Mouse (Mus musculus) limb, embryonic 10.5 days (tissue): Measurements from ENCODE around the gene Vmn1r94. TPM values are rescaled to one million over a fixed set of nuclear protein-coding genes. Genes with fewer than 3 reads are reported as not detected.
"Not testable (repeated sequence)": the region's sequence is repeated elsewhere in the genome, so short reads cannot be mapped to it uniquely, and the experiment has no call there.

ENCODE experiments used
- DNase-seq: peaks from one replicate; pipeline ENCODE4 v3.0.0-alpha.2; 2017; ENCODE audit warnings: low spot score
- H3K27ac ChIP-seq: fragments of 300-500 bp; sonication (generic); 2 replicates; pipeline ENCODE4 v1.5.1; 2016; ENCODE audit warnings: mild to moderate bottlenecking
- H3K27me3 ChIP-seq: fragments of 300-500 bp; sonication (generic); 2 replicates; pipeline ENCODE4 v1.6.1; 2016; ENCODE audit warnings: low read depth, mild to moderate bottlenecking; ENCODE audit not compliant: poor library complexity, severe bottlenecking
- H3K36me3 ChIP-seq: fragments of 300-500 bp; sonication (generic); 2 replicates; pipeline ENCODE4 v1.6.1; 2016; ENCODE audit warnings: mild to moderate bottlenecking, moderate library complexity
- H3K4me1 ChIP-seq: fragments of 300-500 bp; sonication (generic); 2 replicates; pipeline ENCODE4 v1.6.1; 2016
- H3K4me3 ChIP-seq: fragments of 300-500 bp; sonication (generic); 2 replicates; pipeline ENCODE4 v1.5.1; 2016; ENCODE audit warnings: mild to moderate bottlenecking, moderate library complexity
- H3K9me3 ChIP-seq: fragments of 300-500 bp; sonication (generic); replicated peaks from 2 replicates; pipeline ENCODE4 v1.6.1; 2016; ENCODE audit warnings: mild to moderate bottlenecking
- WGBS: fragments of 180-500 bp; shearing (Covaris S2); methylation state at CpG from one replicate; pipeline ENCODE4 v1.1.7; 2016; 5-methylcytosine and 5-hydroxymethylcytosine counted together
- polyA plus RNA-seq: library from polyadenylated mRNA; unstranded; fragments of >200 nt; fragmentation: Nextera tagmentation; extraction: Ambion mirVana; gene quantifications from 2 replicates; pipeline ENCODE4 v1.2.1, GENCODE M21; 2016

Gene Vmn1r94
- polyA plus RNA-seq: not detected in 2 replicates

GRCm38 (mm10) chr7:20168277-20168676, at the start of gene Vmn1r94:
TSS of gene Vmn1r94 (minus strand) at chr7:20168377.
- not testable (repeated sequence) for H3K27me3 ChIP-seq, H3K9me3 ChIP-seq, H3K4me1 ChIP-seq, DNase-seq, H3K36me3 ChIP-seq, H3K4me3 ChIP-seq, H3K27ac ChIP-seq
- no CpG with 5 or more reads among the region's 3 CpGs for WGBS

GRCm38 (mm10) chr7:20205507-20205906, 37.3 kb upstream of the Vmn1r94 start, which contains the start of gene Gm6164:
TSS of gene Gm6164 (minus strand) at chr7:20205607.
- not testable (repeated sequence) for H3K4me1 ChIP-seq
- WGBS: no CpG with 5 or more reads among the region's 2 CpGs

GRCm38 (mm10) chr7:20193410-20193809, 25.2 kb upstream of the Vmn1r94 start, which contains the start of gene Vmn1r95:
TSS of gene Vmn1r95 (plus strand) at chr7:20193710.
- H3K27me3 ChIP-seq, H3K4me1 ChIP-seq, DNase-seq, H3K36me3 ChIP-seq, H3K27ac ChIP-seq, H3K9me3 ChIP-seq, H3K4me3 ChIP-seq: not testable (repeated sequence)
- WGBS: no CpG with 5 or more reads among the region's 3 CpGs

More at GRCm38 (mm10) chr7:20205507-20205906, 37.3 kb upstream of the Vmn1r94 start, which contains the start of gene Gm6164:
- not testable (repeated sequence) for H3K27ac ChIP-seq, H3K27me3 ChIP-seq, H3K4me3 ChIP-seq, H3K36me3 ChIP-seq, H3K9me3 ChIP-seq, DNase-seq

- H3K36me3 ChIP-seq, H3K4me1 ChIP-seq, H3K4me3 ChIP-seq, DNase-seq, H3K27me3 ChIP-seq, H3K27ac ChIP-seq, H3K9me3 ChIP-seq: not testable (repeated sequence)
- no CpG with 5 or more reads among the region's 5 CpGs for WGBS
Measured at GRCm38 (mm10) chr7:20138988-20139387, 29.2 kb downstream of the Vmn1r94 start, which contains the start of gene Vmn1r93. TSS of gene Vmn1r93 (minus strand) at chr7:20139088.

- H3K4me3 ChIP-seq, H3K27me3 ChIP-seq, H3K4me1 ChIP-seq, H3K27ac ChIP-seq, DNase-seq, H3K9me3 ChIP-seq, H3K36me3 ChIP-seq: not testable (repeated sequence)
- no CpG with 5 or more reads among the region's 2 CpGs for WGBS
Measured at GRCm38 (mm10) chr7:20122479-20122878, 45.7 kb downstream of the Vmn1r94 start, which contains the start of gene Gm16442. TSS of gene Gm16442 (minus strand) at chr7:20122579.

Other genes starting within 250 kb of the Vmn1r94 start
- gene Pvr, start 247.2 kb downstream of the Vmn1r94 start, polyA plus RNA-seq: 6.2 TPM in 2 replicates
- gene Igsf23, start 217.6 kb downstream of the Vmn1r94 start, polyA plus RNA-seq: 0.21 and 0.24 TPM in 2 replicates
- not detected in 2 replicates for gene Ceacam20, start 203.0 kb downstream of the Vmn1r94 start, polyA plus RNA-seq
- not detected in 2 replicates for gene Nlrp9b, start 176.9 kb downstream of the Vmn1r94 start, polyA plus RNA-seq
- gene Vmn1r91, start 68.7 kb downstream of the Vmn1r94 start, polyA plus RNA-seq: not detected in 2 replicates
- gene Gm16442, start 45.8 kb downstream of the Vmn1r94 start, polyA plus RNA-seq: not detected in 2 replicates
- not detected in 2 replicates for gene Vmn1r93, start 29.3 kb downstream of the Vmn1r94 start, polyA plus RNA-seq
- gene Vmn1r95, start 25.3 kb upstream of the Vmn1r94 start, polyA plus RNA-seq: not detected in 2 replicates
- gene Gm6164, start 37.2 kb upstream of the Vmn1r94 start, polyA plus RNA-seq: not detected in 2 replicates
- not detected in 2 replicates for gene Gm4498, start 65.5 kb upstream of the Vmn1r94 start, polyA plus RNA-seq
- not detected in 2 replicates for gene Gm5890, start 94.5 kb upstream of the Vmn1r94 start, polyA plus RNA-seq
- not detected in 2 replicates for gene Gm4133, start 165.7 kb upstream of the Vmn1r94 start, polyA plus RNA-seq
- gene Gm5728, start 207.0 kb upstream of the Vmn1r94 start, polyA plus RNA-seq: not detected in 2 replicates
- gene Vmn1r100, start 249.6 kb upstream of the Vmn1r94 start, polyA plus RNA-seq: not detected in 2 replicates